Mouse (Mus musculus) intestine, embryonic 14.5 days (tissue): ENCODE measurements around the gene Patl2. TPM values are rescaled to one million over a fixed set of nuclear protein-coding genes. Genes with fewer than 3 reads are reported as not detected.
A peak's percentile ranks its signal among the peaks of the same experiment; 100 is the strongest.
"Not testable (repeated sequence)": the region's sequence is repeated elsewhere in the genome, so short reads cannot be mapped to it uniquely, and the experiment has no call there.

Source experiments
- ATAC-seq: fragments of 200-750 bp; cut with Nextera tagmentation; replicated peaks from 2 replicates; pipeline ENCODE4 v1.8.0; 2017; ENCODE audit warnings: low read depth, moderate number of reproducible peaks, moderate TSS enrichment, moderate library complexity; ENCODE audit not compliant: low FRiP score, low TSS enrichment
- DNase-seq: peaks from one replicate; pipeline ENCODE4 v3.0.0-alpha.2; 2018; ENCODE audit warnings: low spot score
- H3K27ac ChIP-seq: fragments of 300-500 bp; sonication (generic); 2 replicates; pipeline ENCODE4 v1.5.1; 2014; ENCODE audit warnings: low read depth, mild to moderate bottlenecking, control low read depth
- H3K27me3 ChIP-seq: fragments of 300-500 bp; sonication (generic); replicated peaks from 2 replicates; pipeline ENCODE4 v1.6.1; 2014; ENCODE audit warnings: low read length, control low read depth; ENCODE audit not compliant: control insufficient read depth, insufficient read depth
- H3K36me3 ChIP-seq: fragments of 300-500 bp; sonication (generic); 2 replicates; pipeline ENCODE4 v1.6.1; 2014; ENCODE audit warnings: low read length, control low read depth; ENCODE audit not compliant: control insufficient read depth, insufficient read depth
- H3K4me1 ChIP-seq: fragments of 300-500 bp; sonication (generic); replicated peaks from 2 replicates; pipeline ENCODE4 v1.6.1; 2014; ENCODE audit warnings: low read length, control low read depth, mixed read lengths; ENCODE audit not compliant: control insufficient read depth, insufficient read depth
- H3K4me2 ChIP-seq: fragments of 300-500 bp; sonication (generic); 2 replicates; pipeline ENCODE4 v1.6.1; 2014; ENCODE audit warnings: low read length
- H3K4me3 ChIP-seq: fragments of 300-500 bp; sonication (generic); 2 replicates; pipeline ENCODE4 v1.5.1; 2014; ENCODE audit warnings: low read depth, low read length, control low read depth, mixed read lengths
- H3K9ac ChIP-seq: fragments of 300-500 bp; sonication (generic); 2 replicates; pipeline ENCODE4 v1.6.1; 2014; ENCODE audit warnings: mild to moderate bottlenecking, low read length
- H3K9me3 ChIP-seq: fragments of 300-500 bp; sonication (generic); 2 replicates; pipeline ENCODE4 v1.6.1; 2016; ENCODE audit warnings: low read length, control low read depth; ENCODE audit not compliant: control insufficient read depth
- WGBS: fragments of 180-500 bp; shearing (Covaris S2); extraction: QIAGEN DNeasy Blood & Tissue Kit; methylation state at CpG from one replicate; pipeline ENCODE4 v1.1.7; 2014; 5-methylcytosine and 5-hydroxymethylcytosine counted together
- polyA plus RNA-seq: library from polyadenylated mRNA; unstranded; fragments of >200 nt; fragmentation: Nextera tagmentation; extraction: Ambion mirVana; gene quantifications from 2 replicates; pipeline ENCODE4 v1.2.1, GENCODE M21; 2014

Patl2 gene
- polyA plus RNA-seq, 1 experiment from 2014 or later: not detected

- ATAC-seq: no peak
- WGBS: 48% methylated on average over 5 of the region's 5 CpGs
- DNase-seq: no peak
These were observed 36.3 kb upstream of the Patl2 start for GRCm38 (mm10) chr2:122222272-122222671.

GRCm38 (mm10) chr2:122221798-122222197 lies 35.8 kb upstream of the Patl2 start:
- Histone ChIP-seq H3K27ac (no peak overlapping the region), H3K9ac (no peak overlapping the region), H3K27me3 (no peaks in the 10 kb centered on the region), H3K4me1 (no peaks in the 10 kb centered on the region), H3K36me3 (no peaks in the 10 kb centered on the region), H3K9me3 (no peaks in the 10 kb centered on the region), H3K4me3 (no peak overlapping the region), H3K4me2 (no peak overlapping the region)
- ATAC-seq (peak; percentile 76; the same call in 1 of the 2 replicates), DNase-seq (no peak)
- 8% methylated on average over 5 of the region's 5 CpGs for WGBS

More at GRCm38 (mm10) chr2:122222272-122222671, 36.3 kb upstream of the Patl2 start:
- no peaks in the 10 kb centered on the region for H3K27me3 ChIP-seq
- no peak overlapping the region for H3K4me2 ChIP-seq
- H3K36me3 ChIP-seq: no peaks in the 10 kb centered on the region
- H3K9ac ChIP-seq: no peak overlapping the region
- H3K27ac ChIP-seq: no peak overlapping the region
- no peaks in the 10 kb centered on the region for H3K4me1 ChIP-seq
- no peak overlapping the region for H3K4me3 ChIP-seq
- H3K9me3 ChIP-seq: no peaks in the 10 kb centered on the region

- Histone ChIP-seq H3K27ac (no peak overlapping the region), H3K9ac (no peak overlapping the region), H3K4me1 (no peaks in the 10 kb centered on the region), H3K4me3 (no peak overlapping the region), H3K27me3 (no peaks in the 10 kb centered on the region), H3K4me2 (no peak overlapping the region), H3K36me3 (no peaks in the 10 kb centered on the region), H3K9me3 (no peaks in the 10 kb centered on the region)
- WGBS: 39% methylated on average over 4 of the region's 4 CpGs
- DNase-seq: no peak
- ATAC-seq: 0 out of 2 replicates have a peak, but pooled peaks have one; percentile 40
These were observed 35.4 kb upstream of the Patl2 start for GRCm38 (mm10) chr2:122221378-122221777.

DNA sequence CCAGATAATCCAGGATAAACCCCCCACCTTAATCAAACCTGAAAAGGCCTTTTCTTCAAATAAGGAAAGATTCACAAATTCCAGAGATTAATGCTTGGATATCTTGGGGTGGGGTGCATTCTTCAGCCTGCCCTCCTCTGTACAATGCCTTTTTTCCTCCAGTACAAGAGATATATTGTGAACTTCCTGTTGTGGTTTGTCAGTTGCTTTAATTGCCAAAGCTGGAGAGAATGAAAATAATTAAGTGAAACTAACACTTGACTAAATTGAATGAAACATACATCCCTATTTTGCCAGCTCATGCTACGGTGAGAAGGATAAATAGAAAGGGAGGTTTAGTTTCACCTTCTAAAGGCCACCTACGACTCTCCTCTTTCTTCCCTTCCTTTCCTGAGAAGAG lies 32.2 kb upstream of the Patl2 start:
- WGBS: 87% methylated on average over 2 of the region's 2 CpGs
- Histone ChIP-seq H3K36me3 (no peaks in the 10 kb centered on the region), H3K27me3 (no peaks in the 10 kb centered on the region)

GRCm38 (mm10) chr2:122217075-122217474 lies 31.1 kb upstream of the Patl2 start:
- H3K4me2 ChIP-seq, ATAC-seq, DNase-seq, H3K27me3 ChIP-seq, H3K9me3 ChIP-seq, H3K9ac ChIP-seq, H3K27ac ChIP-seq, H3K36me3 ChIP-seq, H3K4me1 ChIP-seq, H3K4me3 ChIP-seq: not testable (repeated sequence)
- 93% methylated on average over 4 of the region's 4 CpGs for WGBS

More for the DNA sequence above, 32.2 kb upstream of the Patl2 start:
- no peaks in the 10 kb centered on the region for H3K4me1 ChIP-seq
- no peak overlapping the region for H3K9ac ChIP-seq
- H3K4me3 ChIP-seq: no peak overlapping the region
- ATAC-seq (no peak), DNase-seq (no peak)
- H3K27ac ChIP-seq: no peak overlapping the region
- no peak overlapping the region for H3K4me2 ChIP-seq
- H3K9me3 ChIP-seq: no peaks in the 10 kb centered on the region

- Histone ChIP-seq H3K27me3 (no peaks in the 10 kb centered on the region), H3K4me3 (no peak overlapping the region), H3K9me3 (no peaks in the 10 kb centered on the region), H3K4me1 (peaks cover 5% of the 10 kb centered on the region; the same call in 1 of the 2 replicates), H3K36me3 (no peaks in the 10 kb centered on the region), H3K4me2 (no peak overlapping the region), H3K9ac (no peak overlapping the region), H3K27ac (no peak overlapping the region)
- no peak for ATAC-seq
- WGBS: 72% methylated on average over 3 of the region's 3 CpGs
- no peak for DNase-seq
These were observed 24.7 kb upstream of the Patl2 start for GRCm38 (mm10) chr2:122210534-122211228.

DNA sequence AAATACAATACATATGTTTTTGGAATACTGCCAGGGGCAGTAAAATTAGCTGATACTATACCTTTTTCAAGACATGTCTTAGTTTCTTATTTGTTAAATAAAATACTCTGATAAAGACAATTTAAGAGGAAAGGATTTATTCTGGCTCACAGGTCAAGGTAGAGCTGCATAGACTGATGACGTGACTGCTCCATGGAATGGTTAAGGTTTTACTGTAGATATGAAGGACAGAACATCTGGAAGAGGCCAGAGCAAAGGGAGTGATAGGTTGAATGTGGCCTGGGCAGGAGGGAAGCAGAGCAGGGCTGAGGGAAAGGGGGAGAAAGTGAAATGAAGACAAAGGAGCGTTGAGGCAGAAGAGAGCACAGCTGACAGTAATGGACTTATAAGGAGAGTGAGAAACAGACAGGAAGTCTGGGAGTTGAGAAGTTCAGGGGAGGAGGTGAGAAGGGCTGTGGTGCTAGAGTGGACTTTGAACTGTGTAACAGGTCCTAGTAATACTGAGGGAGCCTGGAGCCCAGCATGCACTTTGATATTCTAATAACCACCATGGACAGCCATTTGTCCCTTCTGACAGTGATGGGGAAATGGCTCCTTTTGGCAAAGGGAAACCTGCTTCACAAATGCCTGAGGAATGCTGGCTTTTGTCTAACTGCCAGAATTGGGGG lies 20.6 kb upstream of the Patl2 start:
- H3K4me2 ChIP-seq: no peak overlapping the region
- no peaks in the 10 kb centered on the region for H3K9me3 ChIP-seq
- no peaks in the 10 kb centered on the region for H3K36me3 ChIP-seq
- no peak overlapping the region for H3K9ac ChIP-seq
- no peak overlapping the region for H3K27ac ChIP-seq
- H3K4me1 ChIP-seq: peaks cover 5% of the 10 kb centered on the region; the same call in 1 of the 2 replicates
- H3K4me3 ChIP-seq: no peak overlapping the region
- DNase-seq: no peak
- WGBS: 39% methylated on average over 2 of the region's 2 CpGs
- ATAC-seq: no peak
- H3K27me3 ChIP-seq: no peaks in the 10 kb centered on the region

GRCm38 (mm10) chr2:122201501-122201900 lies 15.5 kb upstream of the Patl2 start:
- Histone ChIP-seq H3K36me3 (no peaks in the 10 kb centered on the region), H3K4me1 (peaks cover 1% of the 10 kb centered on the region; the same call in 1 of the 2 replicates), H3K27me3 (no peaks in the 10 kb centered on the region), H3K9ac (no peak overlapping the region), H3K9me3 (no peaks in the 10 kb centered on the region), H3K27ac (no peak overlapping the region), H3K4me2 (no peak overlapping the region), H3K4me3 (no peak overlapping the region)
- ATAC-seq (no peak), DNase-seq (no peak)
- WGBS: 55% methylated on average over 1 of the region's 1 CpGs
